Mouse (Mus musculus): ENCODE results near the gene Rcor1.

Gene Rcor1

DNA sequence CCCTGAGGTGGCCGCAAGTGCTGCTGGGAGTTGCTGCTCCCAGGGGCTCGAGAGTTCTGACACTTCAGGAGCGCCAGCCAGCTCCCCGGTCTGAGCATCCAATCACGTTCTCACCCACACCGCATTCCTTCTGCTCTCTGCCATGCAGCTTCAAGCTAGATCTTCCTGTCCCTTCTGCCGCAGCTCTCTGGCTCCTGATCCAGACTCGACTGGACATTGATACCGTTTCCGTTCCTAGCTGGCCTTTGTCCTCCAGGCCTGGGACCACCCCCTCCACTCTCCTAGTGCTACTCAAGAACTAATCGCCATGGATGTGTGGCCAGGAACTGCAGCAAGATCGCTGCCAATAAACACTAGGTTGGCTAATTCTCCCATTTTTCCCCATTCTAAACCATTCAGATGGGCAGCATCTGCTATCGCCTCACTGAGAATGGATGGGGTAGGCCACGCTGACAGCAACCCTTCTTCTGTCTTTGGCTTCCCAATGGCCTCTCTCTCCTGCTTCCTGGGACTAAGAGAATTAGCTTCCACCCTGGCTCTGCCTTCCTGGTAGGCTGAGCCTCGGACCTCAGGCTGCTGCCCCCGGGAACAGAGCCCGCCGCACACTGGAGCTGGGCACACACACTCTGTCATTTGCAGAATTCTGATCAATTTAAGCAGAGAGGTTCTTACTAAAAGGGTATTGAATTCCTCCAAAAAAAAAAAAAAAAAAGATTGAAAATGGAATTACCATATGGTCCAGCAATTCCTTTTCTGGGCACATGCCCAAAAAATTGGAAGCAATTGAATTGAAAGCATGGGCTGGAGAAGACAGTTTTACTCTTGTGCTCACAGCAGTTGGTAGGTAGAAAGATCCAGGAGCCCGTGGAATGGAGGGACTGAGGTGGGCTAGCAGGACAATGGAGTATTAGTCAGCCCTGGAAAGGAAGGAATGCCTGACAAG lies 95.9 kb downstream of the Rcor1 start:
- DNase-seq, result no peak

DNA sequence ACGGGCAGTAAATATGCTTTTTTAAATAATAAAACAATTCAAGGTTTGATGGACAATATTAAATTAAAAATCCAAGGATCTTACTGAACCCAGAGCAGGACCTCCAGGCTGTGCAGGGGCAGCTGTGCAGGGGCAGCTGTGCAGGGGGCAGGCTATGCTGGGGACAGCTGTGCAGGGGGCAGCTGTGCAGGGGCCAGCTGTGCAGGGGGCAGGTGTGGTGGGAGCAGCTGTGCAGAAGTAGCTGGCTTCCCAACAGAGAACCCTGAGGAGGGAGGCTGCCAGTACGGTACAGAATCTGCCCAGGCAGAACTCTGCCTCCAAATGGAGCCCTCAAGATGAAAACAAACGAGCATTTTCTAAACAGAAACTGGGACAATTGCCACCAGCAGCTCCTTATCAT lies 96.8 kb downstream of the Rcor1 start:
- DNase-seq, result no peak

DNA sequence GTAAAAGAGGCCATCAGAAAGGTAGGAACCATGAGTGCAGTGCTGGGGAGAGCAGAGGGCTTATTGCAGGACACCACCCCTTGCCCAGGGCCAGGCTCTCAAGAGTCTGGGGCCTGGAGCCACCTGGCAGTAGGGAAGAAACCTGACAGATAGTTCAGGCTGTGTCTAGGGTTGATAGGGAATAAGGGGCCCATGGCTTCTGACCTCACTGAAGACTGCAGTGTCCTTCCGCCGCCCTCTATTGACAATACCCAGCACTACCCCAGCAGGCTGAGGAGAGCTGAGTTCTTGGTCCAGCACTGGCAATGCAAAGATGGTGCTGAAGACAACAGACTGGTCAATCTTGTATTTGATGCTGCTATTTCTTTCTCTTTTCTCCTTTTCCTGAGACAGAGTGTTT lies 97.9 kb downstream of the Rcor1 start:
- no peak for DNase-seq

DNA sequence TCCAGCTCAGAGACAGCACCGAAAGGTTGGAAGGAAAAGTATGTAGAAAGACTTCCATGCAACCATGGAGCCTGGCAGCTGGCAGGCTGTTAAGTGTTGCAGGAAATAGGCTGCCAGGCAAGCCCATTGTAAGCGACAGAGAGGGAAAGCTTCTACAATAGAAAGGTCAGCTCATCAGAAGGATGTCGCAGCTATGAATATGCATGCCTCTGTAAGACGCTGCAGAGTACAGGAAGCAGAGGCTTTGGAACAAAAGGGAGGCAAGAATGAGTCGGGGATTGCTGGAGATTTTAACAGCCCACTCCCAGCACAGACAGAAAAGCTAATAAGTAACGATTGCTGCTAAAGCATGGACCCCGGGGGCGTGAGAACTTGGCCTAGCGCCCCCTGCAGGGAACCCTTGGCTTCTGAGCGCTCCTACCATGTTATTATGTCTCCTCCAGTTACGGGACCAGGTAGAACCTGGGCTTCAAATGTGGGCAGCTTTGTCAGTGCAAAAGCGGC lies 103.9 kb downstream of the Rcor1 start:
- DNase-seq, result no peak

DNA sequence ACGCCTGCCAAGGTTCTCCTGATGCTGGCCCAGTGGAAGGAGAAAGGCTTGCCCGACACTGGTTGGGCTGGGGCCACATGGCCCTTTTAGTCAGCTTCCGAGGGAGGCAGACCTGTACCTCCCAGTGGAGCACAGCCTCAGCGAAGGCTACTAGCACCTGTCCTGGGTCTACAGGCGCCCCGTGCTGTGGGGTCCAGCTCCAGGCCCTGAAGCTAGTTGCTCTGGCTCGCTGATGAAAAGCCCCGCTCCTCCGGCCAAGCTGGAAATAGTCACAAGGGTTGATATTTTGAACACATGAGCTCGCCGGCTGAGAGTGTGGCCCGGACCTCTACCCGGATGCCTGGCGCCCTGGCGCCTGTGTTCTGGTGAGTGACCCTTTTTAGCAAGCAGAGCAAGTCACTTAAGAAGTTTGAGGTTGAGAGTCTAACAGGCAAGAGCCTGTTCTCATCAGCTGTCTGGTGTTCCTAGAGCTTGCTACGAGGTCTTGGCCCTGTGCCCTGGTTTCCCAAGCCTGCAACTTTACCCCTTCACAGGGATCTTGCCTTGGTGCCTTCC lies 104.4 kb downstream of the Rcor1 start:
- DNase-seq, result no peak

DNA sequence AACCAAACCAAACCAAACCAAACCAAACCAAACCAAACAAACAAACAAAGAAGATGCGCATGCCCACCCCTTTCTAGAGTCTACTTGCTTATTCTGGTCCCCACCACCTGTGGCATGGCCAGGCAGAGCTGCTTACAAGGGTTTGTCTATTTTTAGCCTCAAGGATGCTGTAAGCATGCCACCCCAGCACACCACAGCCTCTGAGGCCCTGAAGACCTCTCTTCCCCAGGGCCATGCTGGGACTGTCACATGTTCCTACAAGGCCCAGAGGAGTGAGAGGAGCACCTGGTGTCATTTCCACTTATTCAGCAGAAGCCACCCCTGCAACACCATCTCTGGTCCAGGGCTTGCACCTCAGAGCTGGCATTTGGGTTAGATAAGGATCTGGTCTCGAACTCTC lies 105.4 kb downstream of the Rcor1 start:
- DNase-seq, result no peak

DNA sequence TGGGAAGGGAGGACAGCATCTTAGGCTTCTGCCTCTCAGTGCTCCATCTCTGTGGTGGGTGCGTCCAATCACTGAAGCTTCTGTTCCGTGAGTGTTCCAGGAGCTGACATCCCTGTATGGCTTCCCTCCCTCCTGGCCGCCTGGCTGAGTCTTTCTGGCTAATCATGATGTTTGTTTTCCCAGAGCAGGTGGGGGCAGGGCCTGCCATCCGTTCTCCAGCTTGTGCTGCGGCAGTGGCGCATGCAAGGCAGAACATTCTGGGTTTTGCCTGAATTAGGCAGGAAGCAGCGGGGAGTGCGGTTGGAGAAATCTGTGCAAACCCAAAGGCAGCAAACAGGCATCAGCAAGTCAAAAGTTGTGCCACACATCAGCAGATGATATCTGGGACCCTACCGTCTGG lies 106.1 kb downstream of the Rcor1 start:
- DNase-seq, result no peak

DNA sequence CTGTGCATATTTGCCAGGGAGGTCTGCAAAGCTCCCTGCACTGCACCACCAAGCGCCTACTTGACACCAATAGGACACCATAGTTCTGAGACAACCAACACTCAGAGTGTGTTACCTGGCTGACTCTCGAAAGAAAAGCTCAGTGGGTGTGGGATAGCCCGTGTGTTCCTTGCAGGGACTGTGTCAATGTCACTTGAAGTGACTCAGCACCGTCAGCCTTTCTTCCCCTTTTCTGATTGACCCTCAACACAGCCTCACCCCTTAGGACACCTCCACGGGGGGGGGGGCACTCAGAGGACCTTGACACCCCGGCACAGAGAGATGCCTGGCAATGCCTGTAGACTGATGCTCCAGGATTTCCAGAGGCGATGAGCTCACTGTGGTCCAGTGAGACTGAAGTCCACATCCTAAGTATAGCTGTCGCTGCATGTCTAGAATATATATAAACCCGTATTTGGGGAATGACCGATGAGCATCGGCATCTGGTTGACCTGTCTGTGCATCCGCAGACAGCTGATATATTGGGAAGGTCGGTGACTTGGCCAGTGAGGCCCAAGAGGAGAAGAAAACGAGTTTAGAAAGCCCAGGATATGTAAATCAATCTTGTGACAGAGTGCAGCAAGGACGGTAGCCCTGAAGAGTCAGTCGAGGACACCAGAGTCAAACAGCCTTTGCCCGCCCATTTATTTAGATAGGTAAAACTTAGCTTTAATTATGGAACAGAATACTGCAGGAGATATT lies 110.5 kb downstream of the Rcor1 start:
- no peak for DNase-seq

DNA sequence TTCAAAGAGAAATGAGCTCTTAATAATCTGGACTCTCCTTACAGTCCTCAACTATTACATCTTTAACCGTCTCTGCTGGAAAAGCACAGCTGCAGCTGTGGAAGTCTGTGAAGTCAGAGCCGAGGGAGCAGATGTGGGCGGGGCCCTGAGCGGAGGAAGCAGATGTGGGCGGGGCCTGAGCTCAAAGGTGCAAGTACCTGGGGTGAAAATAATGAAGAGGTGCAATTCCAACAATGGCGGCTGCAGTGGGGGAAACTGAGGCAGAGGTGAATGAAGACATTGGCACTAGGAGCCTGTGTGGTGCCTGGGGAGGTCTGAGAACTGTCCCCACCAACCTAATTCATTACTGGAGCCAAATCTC lies 111.1 kb downstream of the Rcor1 start:
- DNase-seq, result no peak

DNA sequence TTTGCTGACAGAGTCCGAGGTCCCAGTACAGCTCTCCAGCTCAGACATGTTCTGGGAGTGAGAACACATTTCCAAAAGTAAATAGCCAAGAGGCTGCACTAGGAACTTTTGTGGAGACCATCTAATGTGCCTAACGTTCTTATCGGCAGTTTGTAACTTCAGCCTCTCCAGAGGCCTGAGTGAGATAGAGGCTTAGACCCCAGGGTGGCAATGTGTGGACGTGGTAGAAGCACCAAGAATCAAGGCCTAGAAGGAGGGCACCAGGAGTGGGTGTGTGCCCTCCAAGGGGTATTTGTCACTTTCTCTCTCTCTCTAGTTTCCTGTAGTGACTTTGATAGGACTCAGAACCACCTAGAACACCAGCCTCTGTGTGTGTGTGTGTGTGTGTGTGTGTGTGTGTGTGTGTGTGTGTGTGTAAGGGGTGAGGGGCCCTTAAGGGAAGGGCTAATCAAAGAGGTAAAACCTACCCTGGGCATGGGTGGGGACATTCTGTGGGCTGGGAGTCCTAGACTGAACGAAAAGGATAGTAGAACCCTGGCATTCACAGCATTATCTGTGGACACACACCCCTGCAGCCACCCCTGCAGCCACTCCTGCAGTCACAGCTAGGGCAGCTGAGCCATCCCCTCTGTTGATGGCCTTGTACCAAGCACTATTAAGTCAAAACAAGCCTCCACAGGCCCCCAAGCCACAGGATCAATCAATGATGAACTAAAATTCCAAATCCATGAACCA lies 112.4 kb downstream of the Rcor1 start:
- no peak for DNase-seq

DNA sequence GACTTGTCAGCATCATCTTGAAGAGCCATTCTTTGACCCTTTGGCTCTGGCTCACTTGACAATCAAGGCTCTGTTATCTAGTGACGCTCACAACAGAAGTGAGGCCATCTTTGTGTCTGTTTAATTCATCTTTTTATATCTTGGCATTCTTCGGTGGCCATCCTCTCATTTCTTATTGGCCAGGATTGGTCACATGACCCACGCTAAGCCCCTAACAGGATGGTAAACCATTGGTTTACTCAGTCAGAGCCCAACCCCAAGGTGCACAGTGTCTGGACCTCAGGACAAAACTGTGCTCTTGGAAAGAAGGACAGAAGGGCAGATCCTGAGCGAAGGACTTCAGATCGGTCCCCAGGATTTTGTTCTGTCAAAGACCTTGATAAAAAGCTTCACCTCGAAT lies 113.4 kb downstream of the Rcor1 start:
- no peak for DNase-seq

DNA sequence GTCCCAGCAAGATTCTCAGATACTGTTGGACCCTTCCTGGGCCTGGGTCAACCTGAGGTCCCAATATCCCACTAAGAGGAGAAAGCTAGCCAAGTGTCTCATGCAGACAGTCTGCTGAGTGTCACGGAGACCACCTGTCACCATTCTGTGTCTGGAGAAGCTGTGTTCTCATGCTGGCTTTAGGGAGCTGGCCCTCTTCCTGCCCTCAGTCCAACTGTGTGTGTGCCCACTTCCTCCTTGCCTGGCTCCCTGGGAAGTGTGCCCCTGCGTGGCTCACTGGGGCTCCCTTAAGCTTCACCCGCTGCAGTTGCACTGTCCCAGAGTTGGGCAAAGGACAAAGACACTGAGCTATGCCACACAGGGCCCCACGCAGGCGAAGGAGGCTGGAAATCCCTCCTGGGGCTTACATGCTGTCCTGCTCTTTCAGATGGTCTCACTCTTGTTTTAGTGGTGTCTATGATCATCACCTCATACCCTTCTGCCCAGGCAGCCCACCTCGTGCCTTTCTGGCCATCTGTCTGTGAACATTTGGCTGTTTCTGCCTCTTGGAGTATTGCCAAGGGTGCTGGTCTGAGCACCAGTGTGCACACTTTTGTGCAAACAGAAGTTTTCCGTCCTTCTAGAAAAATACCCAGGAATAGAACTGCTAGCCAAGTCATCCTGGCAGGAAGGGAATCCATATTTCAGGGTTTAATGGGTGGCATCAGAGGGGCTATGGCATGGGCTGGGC lies 114.0 kb downstream of the Rcor1 start:
- DNase-seq, result no peak

DNA sequence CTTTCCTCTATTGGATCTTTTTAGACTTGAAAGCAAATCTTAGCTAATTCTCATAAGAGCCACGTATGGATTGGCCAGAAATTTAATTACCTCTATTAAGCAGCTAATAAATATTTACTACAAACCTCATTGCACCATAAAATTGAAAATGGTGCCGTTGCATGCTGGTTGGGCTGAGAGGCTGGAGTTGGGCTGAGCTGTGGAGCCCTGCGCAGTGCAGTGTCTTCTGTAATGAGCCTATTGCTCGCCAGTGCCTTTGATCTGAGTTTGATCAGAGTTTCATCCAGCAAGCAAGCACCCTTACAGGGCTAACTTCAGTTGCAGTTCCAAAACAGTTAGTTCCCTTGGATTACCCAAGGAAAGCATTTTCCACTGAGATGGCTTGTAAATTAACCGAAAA lies 114.8 kb downstream of the Rcor1 start:
- DNase-seq, result no peak

DNA sequence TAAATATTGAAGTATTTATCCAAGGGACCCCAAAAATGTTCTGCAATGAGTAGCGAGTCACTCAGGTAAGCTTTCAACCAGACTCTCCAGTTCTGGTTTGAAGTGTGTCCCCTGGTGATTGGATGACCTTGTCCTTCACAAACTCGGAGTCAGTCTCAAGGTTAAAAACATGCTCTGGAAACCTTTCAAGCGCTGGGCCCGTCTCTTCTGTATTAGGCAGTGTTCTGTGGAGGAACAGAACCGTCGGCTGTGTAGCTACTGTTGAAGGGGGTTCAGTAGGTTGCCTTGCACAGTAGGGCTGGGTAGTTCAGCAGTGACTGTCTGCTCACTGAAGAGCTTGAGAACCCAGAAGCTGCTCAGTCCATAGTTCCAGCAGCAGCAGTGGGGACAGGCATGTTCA lies 115.5 kb downstream of the Rcor1 start:
- no peak for DNase-seq

DNA sequence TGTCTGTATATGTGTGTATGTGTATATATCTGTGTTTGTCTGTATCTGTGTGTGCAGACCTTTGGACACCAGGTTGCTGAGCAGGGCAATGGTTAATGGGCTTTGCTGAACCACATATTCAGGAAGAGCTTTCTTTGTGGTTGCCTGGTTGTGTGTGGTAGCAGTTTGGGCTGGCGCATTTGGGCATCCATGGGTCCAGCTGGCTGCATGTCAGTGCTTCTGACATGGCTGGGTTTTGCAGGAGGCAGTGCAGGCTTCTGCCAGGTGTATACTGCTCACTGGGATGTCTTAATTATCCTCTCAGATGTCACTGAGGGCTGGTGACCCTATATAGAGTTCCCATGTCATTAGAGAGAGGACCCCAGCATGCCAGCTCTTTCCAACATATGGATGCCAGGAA lies 116.6 kb downstream of the Rcor1 start:
- DNase-seq, result no peak

DNA sequence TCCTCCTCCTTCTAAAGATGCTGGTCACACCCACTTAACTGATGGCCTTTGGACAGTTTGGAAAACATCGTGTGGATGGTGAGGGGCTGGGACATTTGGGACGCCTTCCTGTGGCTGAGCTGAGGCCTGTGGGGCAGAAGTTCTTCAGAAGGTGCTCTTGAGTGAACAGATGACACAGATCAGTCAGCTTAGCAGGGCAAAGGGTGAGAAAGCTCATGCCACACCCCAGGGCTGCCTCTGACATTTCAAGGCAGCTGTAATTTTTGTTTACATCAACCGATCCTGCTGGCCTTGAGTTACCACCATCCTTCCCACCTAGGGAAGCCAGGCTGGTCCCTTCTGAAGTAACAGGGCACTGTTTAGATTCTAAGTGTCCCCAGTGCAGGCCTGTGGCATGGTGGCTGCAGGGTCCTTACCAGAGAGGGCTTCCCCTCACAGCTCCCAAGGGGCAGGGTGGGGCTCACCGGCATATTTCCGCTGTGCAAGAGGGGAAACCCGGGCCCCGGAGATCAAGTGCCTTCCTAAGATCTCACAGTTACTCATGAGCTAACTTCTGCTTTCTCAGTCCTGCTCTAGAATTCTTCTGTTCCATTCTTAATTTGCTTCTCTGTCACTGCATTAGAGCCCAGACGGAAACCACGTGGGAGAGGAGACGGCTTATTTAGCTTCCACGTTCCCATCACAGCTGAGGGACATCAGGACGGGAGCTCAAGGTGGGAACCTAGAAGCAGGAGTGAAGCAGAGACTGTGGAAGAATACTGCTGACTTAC lies 120.7 kb downstream of the Rcor1 start:
- no peak for DNase-seq

DNA sequence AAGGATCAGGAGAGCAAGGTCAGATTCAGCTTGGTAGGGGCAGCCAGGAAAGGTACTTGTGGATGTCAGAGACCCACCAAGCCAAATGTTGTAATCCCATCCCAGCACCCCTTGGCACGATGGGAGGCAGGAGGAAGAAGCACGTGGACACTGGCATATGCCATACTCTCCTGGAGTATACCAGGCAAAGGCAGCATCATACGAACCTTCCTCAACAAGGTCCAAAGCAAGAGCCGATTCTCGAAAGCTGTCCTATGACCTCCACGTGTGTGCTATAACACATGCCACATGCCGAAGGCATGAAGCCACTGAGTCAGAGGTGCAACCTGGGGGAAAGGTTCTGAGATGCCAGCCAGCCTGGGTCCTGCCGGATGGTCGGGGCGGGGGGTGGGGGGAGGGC lies 121.7 kb downstream of the Rcor1 start:
- DNase-seq, result no peak

DNA sequence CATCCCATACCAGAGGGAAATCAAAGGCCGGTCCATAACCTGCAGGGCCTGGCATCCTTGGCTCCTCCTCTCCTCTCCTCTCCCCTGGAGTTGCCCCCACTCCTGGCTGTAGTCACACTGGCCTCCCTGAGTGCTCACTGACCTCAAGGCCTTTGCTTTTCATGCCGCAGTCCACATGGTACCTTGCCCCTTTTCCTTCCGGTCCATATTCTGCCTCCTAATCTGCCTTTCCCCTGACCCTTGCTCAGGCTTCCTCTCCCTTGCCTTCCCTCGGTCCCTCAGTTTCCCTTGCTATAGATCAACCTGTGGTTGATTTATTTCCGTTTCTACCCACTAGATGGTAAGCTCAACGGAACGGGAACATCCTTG lies 122.8 kb downstream of the Rcor1 start:
- DNase-seq, result peak; percentile 44

DNA sequence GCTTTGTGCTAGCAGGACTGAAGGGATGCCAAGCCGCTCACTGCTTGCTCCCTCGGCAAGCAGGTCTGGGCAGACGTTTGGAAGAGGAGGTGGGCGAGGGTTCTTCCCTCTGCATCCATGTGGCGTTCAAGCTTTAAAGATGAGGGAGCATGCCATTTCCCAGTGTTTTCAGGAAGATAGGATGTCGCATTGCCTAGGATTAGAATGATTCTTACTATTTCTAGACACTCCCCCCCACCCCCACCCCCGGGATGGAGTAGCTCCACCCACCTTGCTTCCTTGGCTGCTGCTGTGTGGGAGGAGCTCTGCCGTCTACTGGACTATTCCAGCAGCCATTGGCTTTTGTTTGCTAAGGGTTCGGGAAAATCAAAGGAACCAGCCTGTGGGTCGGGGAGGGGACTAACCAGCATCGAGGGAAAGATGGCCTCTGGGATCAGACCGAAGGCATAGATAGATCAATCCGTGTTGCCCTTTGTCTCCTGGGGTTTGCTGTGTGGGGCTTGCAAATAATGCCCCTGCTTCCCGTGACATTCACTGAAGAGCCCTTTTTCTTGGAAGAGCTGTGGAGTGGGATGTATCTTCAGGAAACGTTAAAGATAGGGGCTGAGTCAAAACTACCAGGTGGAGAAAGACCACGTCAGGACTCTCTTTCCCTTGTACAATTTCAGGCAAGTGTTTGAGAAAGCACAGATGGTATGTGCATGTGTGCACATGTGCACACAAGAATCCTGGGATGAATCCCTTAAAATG lies 123.3 kb downstream of the Rcor1 start:
- no peak for DNase-seq

DNA sequence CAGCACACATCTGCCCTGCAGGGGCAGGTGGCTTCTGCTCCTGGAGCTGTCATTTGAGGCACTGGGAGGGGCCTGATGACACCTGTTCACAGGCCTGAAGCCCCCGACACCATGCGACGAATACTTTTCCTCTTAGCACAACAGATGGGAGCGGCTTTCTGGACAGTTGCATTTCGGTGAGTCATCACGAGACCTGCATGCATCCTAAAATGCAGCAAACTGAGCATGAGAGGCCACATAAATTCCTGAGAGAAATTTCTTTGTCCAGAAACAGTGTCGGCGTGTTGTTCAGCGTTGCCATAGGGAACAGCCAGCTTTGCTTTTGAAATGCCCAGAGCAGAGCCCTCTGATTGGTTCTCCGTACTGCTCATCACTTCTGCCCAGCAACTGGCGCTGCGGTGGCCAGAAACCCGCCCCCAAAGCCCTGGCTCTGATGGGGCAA lies 125.2 kb downstream of the Rcor1 start:
- peak; percentile 91 for DNase-seq
